Mouse (Mus musculus): ENCODE measurements at regions not wholly inside any gene's neighbourhood (a gene's known extent, or its start where the extent isn't known, plus 50 kb on each side); places are given as distances from the start of the nearest gene placed in this dataset.
A peak's percentile ranks its signal among the peaks of the same experiment; 100 is the strongest.

- no peak for DNase-seq
These were observed 274.4 kb upstream of the Trpc7 start for GRCm38 (mm10) chr13:57170180-57170579.

GRCm38 (mm10) chr13:57169621-57170020 is 273.8 kb upstream of the Trpc7 start:
- DNase-seq = no peak

- no peak for DNase-seq
These were observed 269.6 kb upstream of the Trpc7 start for GRCm38 (mm10) chr13:57165367-57165766.

GRCm38 (mm10) chr13:57152787-57153186 is 257.0 kb upstream of the Trpc7 start:
- DNase-seq = no peak

- no peak for DNase-seq
These were observed 251.8 kb upstream of the Trpc7 start for GRCm38 (mm10) chr13:57147623-57148022.

- no peak for DNase-seq
These were observed 250.9 kb upstream of the Trpc7 start for GRCm38 (mm10) chr13:57146708-57147107.

- DNase-seq = no peak
These were observed 250.0 kb upstream of the Trpc7 start for GRCm38 (mm10) chr13:57145782-57146181.

GRCm38 (mm10) chr13:57142851-57143250 is 247.1 kb upstream of the Trpc7 start:
- DNase-seq = peak; percentile 11

- no peak for DNase-seq
These were observed 246.6 kb upstream of the Trpc7 start for GRCm38 (mm10) chr13:57142441-57142840.

GRCm38 (mm10) chr13:57115936-57116335 is 220.1 kb upstream of the Trpc7 start:
- DNase-seq = no peak

- no peak for DNase-seq
These were observed 212.2 kb upstream of the Trpc7 start for GRCm38 (mm10) chr13:57107956-57108355.

GRCm38 (mm10) chr13:57099601-57100000 is 203.8 kb upstream of the Trpc7 start:
- DNase-seq = no peak

GRCm38 (mm10) chr13:57091886-57092285 is 196.1 kb upstream of the Trpc7 start:
- no peak for DNase-seq

- no peak for DNase-seq
These were observed 193.7 kb upstream of the Trpc7 start for GRCm38 (mm10) chr13:57089381-57090075.

GRCm38 (mm10) chr13:57087966-57088365 is 192.2 kb upstream of the Trpc7 start:
- DNase-seq = no peak

- no peak for DNase-seq
These were observed 191.6 kb upstream of the Trpc7 start for GRCm38 (mm10) chr13:57087398-57087797.

- no peak for DNase-seq
These were observed 188.0 kb upstream of the Trpc7 start for GRCm38 (mm10) chr13:57083751-57084150.

GRCm38 (mm10) chr13:57070479-57070878 is 174.7 kb upstream of the Trpc7 start:
- DNase-seq = no peak

- no peak for DNase-seq
These were observed 165.9 kb upstream of the Trpc7 start for GRCm38 (mm10) chr13:57061656-57062055.

GRCm38 (mm10) chr13:57061074-57061473 is 165.3 kb upstream of the Trpc7 start:
- DNase-seq = no peak

- no peak for DNase-seq
These were observed 161.0 kb upstream of the Trpc7 start for GRCm38 (mm10) chr13:57056786-57057185.

GRCm38 (mm10) chr13:57055409-57056195 is 159.8 kb upstream of the Trpc7 start:
- no peak for DNase-seq

- DNase-seq = no peak
These were observed 157.6 kb upstream of the Trpc7 start for GRCm38 (mm10) chr13:57053361-57053760.

GRCm38 (mm10) chr13:57046130-57046529 is 150.3 kb upstream of the Trpc7 start:
- DNase-seq = peak; percentile 64
